Mouse (Mus musculus) embryonic facial prominence, embryonic 13.5 days (tissue): ENCODE measurements around the gene Btn1a1. TPM values are rescaled to one million over a fixed set of nuclear protein-coding genes. Genes with fewer than 3 reads are reported as not detected.

ENCODE experiments used
- ATAC-seq: fragments of 200-750 bp; cut with Nextera tagmentation; 2 replicates; pipeline ENCODE4 v1.8.0; 2017; ENCODE audit warnings: low read depth; ENCODE audit not compliant: insufficient number of reproducible peaks, insufficient read depth, low FRiP score, low TSS enrichment
- H3K27ac ChIP-seq: fragments of 300-500 bp; sonication (generic); 2 replicates; pipeline ENCODE4 v1.5.1; 2015; ENCODE audit warnings: moderate library complexity, mild to moderate bottlenecking, inconsistent platforms
- H3K27me3 ChIP-seq: fragments of 300-500 bp; sonication (generic); 2 replicates; pipeline ENCODE4 v1.6.1; 2015; ENCODE audit warnings: mild to moderate bottlenecking, inconsistent platforms
- H3K36me3 ChIP-seq: fragments of 300-500 bp; sonication (generic); 2 replicates; pipeline ENCODE4 v1.6.1; 2015; ENCODE audit warnings: mild to moderate bottlenecking, inconsistent platforms
- H3K4me1 ChIP-seq: fragments of 300-500 bp; sonication (generic); 2 replicates; pipeline ENCODE4 v1.6.1; 2015; ENCODE audit warnings: inconsistent platforms
- H3K4me2 ChIP-seq: fragments of 300-500 bp; sonication (generic); 2 replicates; pipeline ENCODE4 v1.6.1; 2015; ENCODE audit warnings: moderate library complexity, mild to moderate bottlenecking, inconsistent platforms
- H3K4me3 ChIP-seq: fragments of 300-500 bp; sonication (generic); 2 replicates; pipeline ENCODE4 v1.5.1; 2015; ENCODE audit warnings: mild to moderate bottlenecking, inconsistent platforms
- H3K9ac ChIP-seq: fragments of 300-500 bp; sonication (generic); 2 replicates; pipeline ENCODE4 v1.6.1; 2015; ENCODE audit warnings: mild to moderate bottlenecking, inconsistent platforms
- H3K9me3 ChIP-seq: fragments of 300-500 bp; sonication (generic); 2 replicates; pipeline ENCODE4 v1.6.1; 2016; ENCODE audit warnings: inconsistent platforms
- WGBS: fragments of 180-500 bp; shearing (Covaris S2); methylation state at CpG from one replicate; pipeline ENCODE4 v1.1.7; 2015; ENCODE audit warnings: mixed read lengths; 5-methylcytosine and 5-hydroxymethylcytosine counted together
- polyA plus RNA-seq: library from polyadenylated mRNA; unstranded; fragments of >200 nt; fragmentation: Nextera tagmentation; extraction: Ambion mirVana; gene quantifications from 2 replicates; pipeline ENCODE4 v1.2.1, GENCODE M21; 2015

The Btn1a1 gene
- polyA plus RNA-seq, 1 experiment from 2014 or later = not detected

DNA sequence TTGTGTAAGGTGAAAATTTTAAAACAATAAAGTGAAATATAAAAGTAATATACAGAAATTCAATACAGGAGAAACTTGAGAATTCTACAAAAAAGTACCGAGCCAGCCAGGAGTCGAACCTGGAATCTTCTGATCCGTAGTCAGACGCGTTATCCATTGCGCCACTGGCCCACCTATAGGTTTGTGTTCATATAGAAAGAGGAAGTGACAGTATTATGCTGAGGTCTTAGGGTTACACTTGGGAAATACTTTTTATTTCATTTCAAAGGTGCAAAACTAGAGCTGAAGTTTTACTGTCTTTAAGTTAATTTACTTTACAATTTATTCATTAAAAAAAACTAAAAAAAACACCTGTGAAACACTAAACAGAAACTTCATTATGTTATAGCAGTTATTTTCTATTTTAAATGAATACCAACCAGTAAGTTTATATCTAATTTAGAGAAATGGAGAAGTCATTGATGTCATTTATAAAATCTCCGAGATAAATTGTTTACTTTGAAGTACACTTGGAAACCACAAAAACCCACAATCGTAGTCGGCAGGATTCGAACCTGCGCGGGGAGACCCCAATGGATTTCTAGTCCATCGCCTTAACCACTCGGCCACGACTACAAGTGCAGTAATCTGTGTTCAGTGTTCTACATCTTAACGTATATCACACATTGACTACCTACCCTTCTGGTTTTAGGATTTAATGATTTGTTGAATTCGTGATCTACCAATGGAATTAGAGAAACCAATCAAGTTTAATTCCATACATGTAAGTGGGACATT lies 34.9 kb upstream of the Btn1a1 start:
- no peaks in the 10 kb centered on the region for H3K9me3 ChIP-seq
- H3K36me3 ChIP-seq = no peaks in the 10 kb centered on the region
- whole genome bisulfite sequencing = 2% methylated on average over 17 of the region's 17 CpGs
- H3K27me3 ChIP-seq = no peaks in the 10 kb centered on the region
- no peak overlapping the region for H3K27ac ChIP-seq
- no peak overlapping the region for H3K9ac ChIP-seq
- peaks cover 25% of the 10 kb centered on the region for H3K4me1 ChIP-seq
- 0 out of 2 replicates have a peak, but pooled peaks have one; percentile 46 for ATAC-seq
- no peak overlapping the region for H3K4me3 ChIP-seq
- peak overlapping the region; percentile 42 for H3K4me2 ChIP-seq

- Histone ChIP-seq H3K4me1 (peaks cover 20% of the 10 kb centered on the region), H3K9me3 (no peaks in the 10 kb centered on the region), H3K27ac (no peak overlapping the region), H3K9ac (no peak overlapping the region), H3K36me3 (no peaks in the 10 kb centered on the region), H3K27me3 (no peaks in the 10 kb centered on the region), H3K4me3 (no peak overlapping the region), H3K4me2 (no peak overlapping the region)
- no peak for ATAC-seq
- 8% methylated on average over 7 of the region's 7 CpGs for WGBS
These were observed 34.2 kb upstream of the Btn1a1 start for GRCm38 (mm10) chr13:23499943-23500342.

- ATAC-seq = no peak
- H3K27me3 ChIP-seq = no peaks in the 10 kb centered on the region
- H3K4me1 ChIP-seq = peaks cover 16% of the 10 kb centered on the region
- H3K4me3 ChIP-seq = peak overlapping the region; percentile 37
- H3K4me2 ChIP-seq = peak overlapping the region; percentile 61
- no peaks in the 10 kb centered on the region for H3K9me3 ChIP-seq
- H3K9ac ChIP-seq = peak overlapping the region; percentile 44; the same call in 1 of the 2 replicates
- H3K27ac ChIP-seq = no peak overlapping the region
- no peaks in the 10 kb centered on the region for H3K36me3 ChIP-seq
- WGBS = 2% methylated on average over 10 of the region's 10 CpGs
These were observed 33.0 kb upstream of the Btn1a1 start for GRCm38 (mm10) chr13:23498653-23499052.

DNA sequence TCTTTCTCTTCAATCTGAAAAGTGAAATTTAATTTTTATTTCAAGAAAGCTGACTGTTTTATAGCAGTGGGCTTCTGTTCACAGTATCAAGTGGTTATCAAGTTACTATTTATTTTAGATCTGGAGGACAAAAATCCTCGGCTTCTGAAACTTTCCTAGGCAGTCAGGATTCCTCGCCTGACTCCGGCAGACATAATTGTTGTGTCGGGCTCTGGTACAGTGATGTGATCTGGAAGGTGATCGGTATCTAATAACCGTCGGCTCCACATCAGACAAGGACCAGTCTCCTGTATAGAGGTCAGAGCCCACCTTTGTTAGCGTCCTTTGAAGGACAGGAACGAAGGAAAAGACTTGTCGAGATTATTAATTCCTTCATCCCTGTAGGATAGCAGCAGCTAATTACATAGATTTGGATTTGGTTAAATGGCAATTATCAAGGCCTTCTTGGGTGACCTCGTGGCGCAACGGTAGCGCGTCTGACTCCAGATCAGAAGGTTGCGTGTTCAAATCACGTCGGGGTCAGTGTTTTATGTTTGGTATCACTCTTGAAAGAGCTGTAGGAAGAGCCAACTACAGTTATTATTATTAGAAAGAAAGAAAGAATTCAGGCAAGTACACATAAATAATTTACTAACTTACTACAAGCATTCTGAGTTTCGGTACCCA lies 32.1 kb upstream of the Btn1a1 start:
- no peak for ATAC-seq
- no peaks in the 10 kb centered on the region for H3K27me3 ChIP-seq
- peaks cover 16% of the 10 kb centered on the region for H3K4me1 ChIP-seq
- WGBS = 3% methylated on average over 19 of the region's 19 CpGs
- no peaks in the 10 kb centered on the region for H3K9me3 ChIP-seq
- peak overlapping the region; percentile 61 for H3K4me2 ChIP-seq
- H3K27ac ChIP-seq = no peak overlapping the region
- H3K36me3 ChIP-seq = no peaks in the 10 kb centered on the region
- H3K9ac ChIP-seq = no peak overlapping the region
- H3K4me3 ChIP-seq = peak overlapping the region; percentile 37

DNA sequence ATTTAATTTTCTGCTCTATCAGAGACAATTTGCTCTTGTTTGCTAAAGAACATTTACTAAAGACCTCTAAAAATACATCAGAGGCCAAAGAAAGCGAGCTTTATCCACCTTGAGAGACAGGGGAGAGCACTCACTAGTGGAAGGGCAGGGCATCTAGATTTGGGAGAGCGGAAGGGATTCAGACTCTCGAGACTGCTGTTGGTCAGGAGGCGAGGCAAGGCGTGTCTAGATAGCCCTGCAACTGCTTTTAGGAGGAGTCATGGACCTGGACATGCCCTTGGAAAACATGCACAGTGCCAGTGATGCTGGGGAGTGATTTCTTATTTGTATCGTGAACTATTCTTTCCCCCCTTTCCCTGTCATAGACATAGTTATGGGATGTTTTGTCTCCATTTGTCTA lies 29.8 kb upstream of the Btn1a1 start:
- no peaks in the 10 kb centered on the region for H3K9me3 ChIP-seq
- no peak for ATAC-seq
- peaks cover 12% of the 10 kb centered on the region for H3K4me1 ChIP-seq
- H3K9ac ChIP-seq = no peak overlapping the region
- no peaks in the 10 kb centered on the region for H3K36me3 ChIP-seq
- H3K4me3 ChIP-seq = no peak overlapping the region
- no peak overlapping the region for H3K27ac ChIP-seq
- H3K27me3 ChIP-seq = no peaks in the 10 kb centered on the region
- no peak overlapping the region for H3K4me2 ChIP-seq
- 68% methylated on average over 6 of the region's 6 CpGs for WGBS

DNA sequence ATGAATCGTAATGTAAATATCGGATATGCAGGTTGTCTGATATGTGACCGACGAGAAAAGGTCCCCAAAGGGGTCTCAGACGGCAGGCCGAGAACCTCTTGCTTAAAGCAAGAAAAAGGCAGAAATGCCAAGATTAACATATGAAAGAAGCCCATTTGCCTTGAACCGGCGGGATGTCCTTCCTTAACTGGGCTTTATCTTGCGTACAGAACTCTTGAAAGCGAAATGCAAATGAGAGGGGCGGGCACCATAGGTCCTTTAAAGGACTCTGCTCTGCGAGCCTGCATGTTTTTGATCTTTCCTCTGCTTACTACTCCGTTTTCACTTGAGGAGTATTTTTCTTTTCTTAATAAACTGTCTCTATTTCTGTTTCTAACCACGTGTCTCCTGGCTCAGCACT lies 26.3 kb upstream of the Btn1a1 start:
- Histone ChIP-seq H3K4me2 (peak overlapping the region; percentile 51), H3K27me3 (no peaks in the 10 kb centered on the region), H3K4me3 (peak overlapping the region; percentile 30), H3K9me3 (no peaks in the 10 kb centered on the region), H3K4me1 (no peaks in the 10 kb centered on the region), H3K27ac (no peak overlapping the region), H3K36me3 (no peaks in the 10 kb centered on the region), H3K9ac (no peak overlapping the region)
- ATAC-seq = no peak
- 9% methylated on average over 14 of the region's 14 CpGs for WGBS

DNA sequence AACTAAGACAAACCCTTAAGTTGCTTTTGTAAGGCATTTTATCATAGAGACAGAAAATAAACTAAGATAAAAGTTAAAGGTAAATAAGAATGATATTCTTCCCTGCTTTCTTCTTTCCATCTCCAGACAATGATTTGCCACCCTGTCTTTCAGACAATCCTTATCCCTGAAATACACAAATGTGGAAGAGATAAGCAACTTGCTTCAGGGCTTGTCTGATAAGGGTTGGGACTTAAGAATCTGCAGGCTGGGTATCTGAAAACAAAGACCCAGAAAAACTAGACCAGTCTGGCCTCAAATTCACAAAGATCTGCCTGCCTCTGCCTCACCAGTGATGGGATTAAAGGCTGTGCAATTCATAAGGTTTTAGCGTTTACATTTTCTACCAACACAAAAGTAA lies 25.6 kb upstream of the Btn1a1 start:
- no peaks in the 10 kb centered on the region for H3K4me1 ChIP-seq
- no peak overlapping the region for H3K27ac ChIP-seq
- 18% methylated on average over 1 of the region's 1 CpGs for WGBS
- ATAC-seq = no peak
- no peaks in the 10 kb centered on the region for H3K36me3 ChIP-seq
- H3K9ac ChIP-seq = no peak overlapping the region
- H3K4me2 ChIP-seq = no peak overlapping the region
- H3K27me3 ChIP-seq = no peaks in the 10 kb centered on the region
- H3K9me3 ChIP-seq = no peaks in the 10 kb centered on the region
- H3K4me3 ChIP-seq = no peak overlapping the region

DNA sequence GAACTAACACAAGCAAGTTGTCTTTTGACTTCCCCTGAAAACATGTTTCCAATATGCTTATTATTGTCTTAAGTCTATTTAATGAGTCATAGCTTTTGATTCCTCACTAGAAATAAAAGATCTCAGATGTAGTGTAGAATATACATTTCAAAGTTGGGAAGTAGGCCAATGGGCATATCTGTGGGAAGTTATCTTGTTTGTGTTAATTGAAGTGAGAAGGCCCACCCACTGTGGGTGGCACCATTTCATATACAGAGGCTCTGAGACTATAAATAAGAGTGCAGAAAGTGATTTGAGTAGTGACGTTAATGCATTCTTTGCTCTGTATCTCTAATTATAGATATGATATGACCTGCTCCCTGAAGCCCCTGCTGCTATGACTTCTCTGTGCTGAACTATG lies 25.2 kb upstream of the Btn1a1 start:
- Histone ChIP-seq H3K9me3 (no peaks in the 10 kb centered on the region), H3K4me1 (no peaks in the 10 kb centered on the region), H3K4me2 (no peak overlapping the region), H3K4me3 (no peak overlapping the region), H3K27ac (no peak overlapping the region), H3K9ac (no peak overlapping the region), H3K36me3 (no peaks in the 10 kb centered on the region), H3K27me3 (no peaks in the 10 kb centered on the region)
- 59% methylated on average over 1 of the region's 1 CpGs for WGBS
- ATAC-seq = no peak

GRCm38 (mm10) chr13:23488400-23489322 lies 23.0 kb upstream of the Btn1a1 start, which contains the start of gene Btn2a2:
Gene Btn2a2 (minus strand): TSS chr13:23488857.
- Histone ChIP-seq H3K4me1 (peaks cover 8% of the 10 kb centered on the region; the same call in 1 of the 2 replicates), H3K27ac (0 out of 2 replicates have a peak within 1 kb of the TSS, but pooled peaks have one; percentile 17), H3K27me3 (no peaks in the 10 kb centered on the region), H3K4me2 (peak within 1 kb of the TSS; percentile 70), H3K9ac (peak within 1 kb of the TSS; percentile 61), H3K9me3 (no peaks in the 10 kb centered on the region), H3K36me3 (no peaks in the 10 kb centered on the region), H3K4me3 (peak within 1 kb of the TSS; percentile 47)
- peak; percentile 94 for ATAC-seq
- WGBS = 5% methylated on average over 14 of the region's 14 CpGs

DNA sequence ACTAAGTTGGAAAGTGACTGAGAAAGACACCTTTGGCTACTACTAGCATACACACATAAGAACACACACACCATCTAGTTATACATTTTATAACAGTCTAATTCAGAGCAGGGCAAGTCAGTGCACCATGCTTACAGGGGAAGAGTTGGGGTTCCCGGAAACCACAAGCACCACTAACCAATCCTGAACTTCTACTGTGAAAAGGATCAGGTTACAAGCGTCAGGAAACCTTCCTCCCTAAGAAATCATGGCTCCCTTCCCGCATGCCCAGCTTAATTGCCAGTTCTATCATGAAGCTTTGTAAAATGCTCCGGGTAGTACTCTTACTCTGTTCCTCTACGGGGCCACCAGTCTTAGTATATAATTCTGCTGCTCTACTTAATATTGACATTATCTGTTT lies 19.6 kb upstream of the Btn1a1 start:
- H3K27ac ChIP-seq = no peak overlapping the region
- no peaks in the 10 kb centered on the region for H3K9me3 ChIP-seq
- no peak overlapping the region for H3K4me3 ChIP-seq
- 32% methylated on average over 5 of the region's 5 CpGs for WGBS
- ATAC-seq = no peak
- no peaks in the 10 kb centered on the region for H3K27me3 ChIP-seq
- no peak overlapping the region; the same call in 1 of the 2 replicates for H3K4me2 ChIP-seq
- no peaks in the 10 kb centered on the region for H3K36me3 ChIP-seq
- H3K9ac ChIP-seq = no peak overlapping the region
- H3K4me1 ChIP-seq = peaks cover 8% of the 10 kb centered on the region; the same call in 1 of the 2 replicates

GRCm38 (mm10) chr13:23483153-23483552 lies 17.5 kb upstream of the Btn1a1 start:
- no peak overlapping the region for H3K4me2 ChIP-seq
- H3K27ac ChIP-seq = no peak overlapping the region
- ATAC-seq = no peak
- H3K4me3 ChIP-seq = no peak overlapping the region
- no peak overlapping the region for H3K9ac ChIP-seq
- peaks cover 8% of the 10 kb centered on the region; the same call in 1 of the 2 replicates for H3K4me1 ChIP-seq
- H3K27me3 ChIP-seq = no peaks in the 10 kb centered on the region
- H3K9me3 ChIP-seq = no peaks in the 10 kb centered on the region
- peaks cover 2% of the 10 kb centered on the region for H3K36me3 ChIP-seq
- WGBS = 85% methylated on average over 2 of the region's 2 CpGs
